Mouse (Mus musculus) embryo, embryonic 10 days (tissue): ENCODE measurements around the gene Dph2.

ENCODE experiments used
- DNase-seq: peaks from one replicate; pipeline ENCODE4 v3.0.0-alpha.2; 2015; ENCODE audit warnings: low spot score

Dph2 gene

GRCm38 (mm10) chr4:117912131-117912561, 20.3 kb upstream of the Dph2 start:
- DNase-seq, result no peak

DNA sequence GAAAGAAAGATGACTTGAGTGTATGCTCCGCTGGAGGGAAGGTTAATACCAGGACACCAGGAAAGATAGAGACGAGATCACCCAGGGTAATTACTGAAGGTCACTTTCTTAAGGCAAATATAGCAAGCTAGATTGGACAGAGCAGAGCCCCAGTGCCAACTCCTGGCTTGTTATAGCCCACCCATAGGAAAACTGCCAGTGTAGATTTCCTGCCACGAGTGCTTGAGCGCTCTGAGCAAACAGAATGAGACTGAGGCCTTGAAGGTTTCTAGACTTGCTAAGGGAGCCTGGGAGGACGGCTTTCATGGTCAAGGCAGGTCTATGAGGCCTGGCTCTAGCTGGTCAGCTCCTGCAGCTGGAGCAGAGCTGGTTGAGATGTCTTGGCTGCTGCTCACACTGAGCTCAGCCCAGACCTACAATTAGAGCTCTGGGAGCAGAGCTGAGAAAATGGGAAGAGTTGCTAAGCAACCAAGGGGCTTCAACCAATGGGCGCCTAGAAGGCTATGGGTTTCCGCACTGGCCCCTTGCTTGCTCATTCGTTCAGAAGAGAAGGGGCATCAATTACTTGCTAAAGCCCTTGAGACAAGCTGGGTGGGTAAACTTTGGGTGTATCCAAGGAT, 17.1 kb upstream of the Dph2 start:
- peak; percentile 26 for DNase-seq

DNA sequence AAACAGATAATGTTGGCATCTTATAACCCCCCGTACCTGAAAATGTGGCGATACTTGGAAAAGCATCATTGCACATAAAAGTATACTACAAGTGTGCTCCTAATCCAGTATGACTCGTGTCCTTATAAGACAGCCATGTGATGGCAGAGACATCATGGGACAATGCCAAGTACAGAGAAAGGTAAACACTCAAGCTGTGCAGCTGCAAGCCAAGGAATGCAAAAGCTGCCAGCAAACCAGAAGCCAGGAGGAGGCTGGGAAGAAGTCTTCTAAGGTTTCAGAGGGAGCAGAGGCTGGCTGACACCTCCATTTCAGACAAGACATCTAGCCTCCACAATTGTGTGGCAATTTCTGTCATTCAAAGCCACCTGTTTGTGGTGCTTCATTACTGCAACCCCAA, 14.4 kb upstream of the Dph2 start:
- DNase-seq, result no peak

- no peak for DNase-seq
Observed at GRCm38 (mm10) chr4:117904761-117905160, 12.9 kb upstream of the Dph2 start.

- no peak for DNase-seq
Observed at GRCm38 (mm10) chr4:117904094-117904493, 12.3 kb upstream of the Dph2 start.

GRCm38 (mm10) chr4:117898111-117898510, 6.3 kb upstream of the Dph2 start:
- DNase-seq, result no peak

DNA sequence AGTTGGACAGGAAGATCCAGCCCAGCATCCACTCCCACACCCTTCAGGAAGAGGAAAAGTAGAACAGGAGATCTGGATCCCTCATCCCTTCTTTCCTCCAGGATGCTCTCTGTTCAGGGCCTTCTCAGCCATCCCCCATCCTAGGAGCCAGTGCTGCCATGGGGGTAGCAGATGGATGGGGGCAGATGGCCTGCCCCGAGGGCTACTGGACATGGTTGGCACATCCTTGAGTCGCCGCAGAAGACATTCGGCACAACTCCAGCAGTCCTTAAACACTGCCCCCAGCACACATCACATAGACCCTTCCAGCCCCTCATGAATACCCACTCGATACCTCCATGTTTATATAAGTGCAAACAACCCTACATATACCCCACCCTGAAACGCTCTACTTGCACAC, 4.2 kb upstream of the Dph2 start:
- no peak for DNase-seq

GRCm38 (mm10) chr4:117895339-117895738, 3.5 kb upstream of the Dph2 start:
- no peak for DNase-seq

- DNase-seq, result no peak
Observed at GRCm38 (mm10) chr4:117894601-117895000, 2.8 kb upstream of the Dph2 start.

DNA sequence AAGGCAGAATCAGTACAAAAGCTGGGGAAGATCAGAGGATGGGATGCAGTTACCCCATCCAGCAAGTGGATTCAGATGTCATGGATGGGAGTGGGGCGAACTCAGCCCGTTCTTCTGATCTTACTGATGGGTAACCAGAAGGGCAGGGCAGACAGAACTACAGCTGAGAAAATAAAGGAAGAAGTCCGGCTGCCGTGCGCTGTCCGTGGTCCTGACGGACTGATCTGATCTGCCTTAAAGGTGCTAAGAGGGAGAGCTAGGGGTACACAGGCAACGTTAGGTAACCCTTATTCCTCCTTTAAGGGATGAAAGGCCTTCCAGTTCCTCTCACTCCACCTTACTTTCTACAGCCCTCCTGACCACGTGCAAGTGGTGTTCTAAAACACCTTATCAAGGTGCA, 1.5 kb upstream of the Dph2 start:
- peak; percentile 82 for DNase-seq

GRCm38 (mm10) chr4:117890750-117891149, 1.1 kb downstream of the Dph2 start:
- no peak for DNase-seq

DNA sequence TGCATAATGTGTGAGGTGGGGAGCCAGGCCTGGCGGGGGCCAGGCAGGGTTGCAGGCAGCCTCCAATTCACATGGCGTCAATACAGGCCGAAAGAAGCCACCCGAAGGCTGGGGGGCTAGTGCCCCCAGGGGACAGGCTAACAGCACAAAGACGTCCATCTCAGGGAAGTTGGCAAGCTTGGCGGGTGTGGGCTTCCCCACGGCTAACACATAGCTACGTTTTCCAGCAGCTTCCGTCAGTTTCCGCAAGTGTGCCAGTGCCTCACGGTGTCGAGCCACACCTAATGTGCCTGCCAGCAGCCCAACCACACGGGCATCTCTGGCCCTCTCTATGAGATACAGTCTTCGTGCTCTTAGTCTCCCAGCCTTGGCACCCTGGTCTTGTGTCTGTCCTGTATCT, 1.8 kb downstream of the Dph2 start:
- DNase-seq, result no peak

DNA sequence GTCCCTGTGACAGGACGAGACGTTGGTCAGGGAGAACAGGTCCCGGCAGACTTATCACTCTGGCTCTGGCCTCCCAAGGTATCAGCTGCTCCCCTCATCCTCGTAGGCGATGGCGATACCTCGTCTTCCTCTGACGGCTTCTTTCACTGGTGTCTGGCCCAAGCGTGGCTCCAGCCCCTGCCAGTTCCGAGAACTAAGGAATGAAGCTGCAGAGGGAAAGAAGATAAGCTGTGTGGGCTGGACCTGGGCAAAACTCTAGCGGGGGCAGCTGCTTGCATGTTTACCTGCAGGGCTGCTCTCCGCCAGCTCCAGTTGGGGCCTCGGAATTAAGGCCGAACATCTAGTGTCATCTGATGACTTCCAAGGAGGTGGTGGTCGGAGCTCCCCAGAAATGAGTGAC, 2.4 kb downstream of the Dph2 start:
- no peak for DNase-seq

DNA sequence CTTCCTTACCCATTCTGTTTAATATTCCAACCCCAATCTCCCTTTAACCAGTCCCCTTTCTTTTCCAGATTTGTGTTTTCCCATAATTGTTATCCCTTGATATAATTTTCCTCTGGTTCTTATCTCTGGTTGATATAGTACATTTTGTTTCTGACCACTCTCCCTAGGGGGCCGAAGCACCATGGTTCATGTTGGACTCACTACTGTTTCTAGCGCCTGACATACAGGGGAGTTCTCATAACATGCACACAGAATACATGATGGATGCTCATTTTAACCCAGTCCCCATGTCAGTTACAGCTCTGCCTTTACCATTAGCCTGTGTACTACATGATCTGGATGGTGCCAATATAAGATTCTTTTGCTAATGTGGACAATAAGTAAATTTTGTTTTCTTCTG, 3.9 kb downstream of the Dph2 start:
- DNase-seq, result no peak

- DNase-seq, result peak; percentile 96
Observed at GRCm38 (mm10) chr4:117887133-117887532, 4.7 kb downstream of the Dph2 start, which contains the start of gene Atp6v0b. Gene Atp6v0b (minus strand): TSS chr4:117887333.

- DNase-seq, result no peak
Observed at GRCm38 (mm10) chr4:117886644-117887043, 5.2 kb downstream of the Dph2 start.

GRCm38 (mm10) chr4:117885994-117886393, 5.8 kb downstream of the Dph2 start:
- DNase-seq, result no peak

DNA sequence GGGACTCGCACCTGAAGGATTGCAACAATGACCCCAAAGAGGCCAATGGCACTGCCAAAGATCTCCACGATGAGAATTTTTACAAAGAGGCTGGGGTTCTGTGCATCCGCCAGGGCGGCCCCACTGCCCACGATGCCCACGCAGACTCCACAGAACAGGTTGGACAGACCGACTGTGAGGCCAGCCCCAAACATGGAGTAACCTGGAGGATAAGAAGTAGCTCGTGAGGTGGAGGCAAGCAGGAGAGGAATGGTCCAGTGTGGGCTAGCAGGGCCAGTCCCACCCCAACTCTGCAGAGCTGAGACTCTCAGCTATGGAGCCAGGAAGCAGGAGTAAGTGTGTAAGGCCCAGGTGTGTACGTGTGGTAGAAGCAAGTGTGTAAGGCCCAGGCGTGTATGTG, 6.7 kb downstream of the Dph2 start:
- no peak for DNase-seq

- no peak for DNase-seq
Observed at GRCm38 (mm10) chr4:117884146-117884545, 7.7 kb downstream of the Dph2 start.

DNA sequence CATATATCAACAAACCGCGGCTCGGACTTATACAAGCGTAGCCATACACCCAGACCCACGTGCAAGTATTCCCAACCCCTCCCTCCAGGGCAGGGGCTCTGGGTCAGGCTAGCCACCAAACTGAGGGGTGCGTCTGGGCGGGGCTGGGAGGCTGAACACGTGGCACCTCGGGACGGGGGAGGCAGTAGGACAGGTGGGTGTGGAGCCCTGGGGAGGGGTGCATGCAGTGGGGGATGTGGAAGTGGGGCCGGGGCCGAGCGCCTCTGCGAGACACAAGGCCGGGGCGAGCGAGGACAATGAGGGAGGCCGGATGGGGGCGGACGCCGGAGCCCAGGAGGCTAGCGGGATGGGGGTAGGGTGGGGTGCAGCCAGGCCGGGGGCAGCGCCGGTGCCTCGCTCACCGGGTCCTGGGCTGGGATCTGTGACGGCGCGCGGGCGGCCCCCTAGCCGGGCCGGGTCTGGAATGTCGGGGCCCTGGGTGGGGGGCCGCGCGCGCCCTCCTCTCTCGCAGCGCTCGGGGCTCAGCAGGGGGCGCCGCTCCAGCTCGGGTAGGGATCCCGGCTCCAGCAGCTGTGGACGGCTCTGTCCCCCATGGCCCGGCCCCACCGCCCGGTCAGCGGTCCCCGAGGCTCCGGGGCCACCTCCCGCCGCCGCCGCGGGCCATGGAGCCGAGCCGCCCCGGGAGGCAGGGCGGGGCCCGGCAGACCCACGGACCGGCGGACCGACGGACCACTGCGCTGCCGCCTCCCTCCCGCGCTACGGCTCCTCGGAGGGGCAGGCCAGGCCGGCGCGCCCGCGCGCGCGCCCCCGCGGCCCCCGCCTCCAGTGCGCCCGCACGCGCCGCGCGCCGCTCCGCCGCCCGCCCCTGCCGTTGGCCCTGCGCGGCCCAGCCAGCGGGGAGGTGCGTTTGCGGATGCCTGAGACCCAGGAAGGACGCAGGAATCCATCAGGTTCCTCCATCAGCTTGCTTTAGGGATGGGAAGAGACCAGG, 8.8 kb downstream of the Dph2 start, which contains the start of gene B4galt2:
TSS of gene B4galt2 (minus strand) at position 787 of the 991 bp plus-strand sequence.
- DNase-seq, result peak; percentile 71

- no peak for DNase-seq
Observed at GRCm38 (mm10) chr4:117878703-117879102, 13.1 kb downstream of the Dph2 start.

- DNase-seq, result no peak
Observed at GRCm38 (mm10) chr4:117878301-117878700, 13.5 kb downstream of the Dph2 start.

- no peak for DNase-seq
Observed at GRCm38 (mm10) chr4:117873615-117874014, 18.2 kb downstream of the Dph2 start.
